10 mouse cellular contexts compared by ENCODE assay signal in genomic region chr19:56115552-56116284, GRCm38 (mm10).
A peak's percentile ranks its signal among the peaks of the same experiment; 100 is the strongest.
DNase-seq lines count a peak whose midpoint lies in the region; ATAC-seq lines count a peak whose summit lies in the region.
"Had no signal": no experiment of that assay in that cellular context is flagged by ENCODE, and none has a peak within 500 bp of the region (broad histone marks: within the 10 kb centered on the region; RNA-seq: fewer than 3 reads in every experiment).

No protein-coding gene starts in this region.

- peak overlapping the region; percentile 22; the same call in 1 of the 2 replicates for H3K4me2 ChIP-seq in midbrain, embryonic 12.5 days (replicated peaks)
- H3K4me2 ChIP-seq in midbrain, embryonic 13.5 days (replicated peaks): no peak overlapping the region
- H3K4me2 ChIP-seq in heart, embryonic 15.5 days: peak overlapping the region; percentile 26
- H3K4me2 ChIP-seq in stomach, embryonic 15.5 days: 0 out of 2 replicates have a peak overlapping the region, but pooled peaks have one; percentile 19
- H3K4me2 ChIP-seq: hindbrain, embryonic 13.5 days had no signal

- H3K9me3 ChIP-seq in midbrain, embryonic 12.5 days: peaks cover 9% of the 10 kb centered on the region; the same call in 1 of the 2 replicates
- H3K9me3 ChIP-seq in midbrain, embryonic 13.5 days: peaks cover 11% of the 10 kb centered on the region; the same call in 1 of the 2 replicates
- H3K9me3 ChIP-seq in heart, embryonic 15.5 days (replicated peaks): no peaks in the 10 kb centered on the region
- H3K9me3 ChIP-seq in stomach, embryonic 15.5 days: no peaks in the 10 kb centered on the region

- no peak overlapping the region for H3K27ac ChIP-seq in midbrain, embryonic 12.5 days (replicated peaks)
- H3K27ac ChIP-seq in midbrain, embryonic 13.5 days: no peak overlapping the region
- H3K27ac ChIP-seq in heart, embryonic 15.5 days: peak overlapping the region; percentile 43; the same call in 1 of the 2 replicates
- peak overlapping the region; percentile 87 for H3K27ac ChIP-seq in stomach, embryonic 15.5 days
- H3K27ac ChIP-seq: hindbrain, embryonic 13.5 days had no signal

- 17% methylated on average over 12 of the region's 15 CpGs for WGBS in midbrain, embryonic 12.5 days
- WGBS in midbrain, embryonic 13.5 days: 19% methylated on average over 9 of the region's 15 CpGs
- 17% methylated on average over 15 of the region's 15 CpGs for WGBS in heart, embryonic 15.5 days
- WGBS in stomach, embryonic 15.5 days: 15% methylated on average over 10 of the region's 15 CpGs

- H3K4me3 ChIP-seq in midbrain, embryonic 12.5 days: no peak overlapping the region
- no peak overlapping the region for H3K4me3 ChIP-seq in midbrain, embryonic 13.5 days (replicated peaks)
- H3K4me3 ChIP-seq in heart, embryonic 15.5 days: no peak overlapping the region
- no peak overlapping the region for H3K4me3 ChIP-seq in stomach, embryonic 15.5 days (replicated peaks)
- H3K4me3 ChIP-seq: hindbrain, embryonic 13.5 days had no signal

- H3K9ac ChIP-seq in midbrain, embryonic 12.5 days (replicated peaks): no peak overlapping the region
- no peak overlapping the region for H3K9ac ChIP-seq in midbrain, embryonic 13.5 days (replicated peaks)
- H3K9ac ChIP-seq in heart, embryonic 15.5 days: no peak overlapping the region
- H3K9ac ChIP-seq in stomach, embryonic 15.5 days: no peak overlapping the region
- H3K9ac ChIP-seq: hindbrain, embryonic 13.5 days had no signal

- DNase-seq in gastrocnemius, adult 18-20 months (ENCODE audit: low spot score): peak; percentile 25
- no peak for DNase-seq in gastrocnemius, postnatal 10 days
- no peak for DNase-seq in thymus, postnatal 10 days (ENCODE audit: low spot score in 2 of 2)
- DNase-seq in layer of hippocampus, adult 8-10 months (ENCODE audit: low spot score in 2 of 2): no peak
- DNase-seq: B cell, adult 2 months had no signal

- H3K4me1 ChIP-seq in midbrain, embryonic 12.5 days: peaks cover 9% of the 10 kb centered on the region
- H3K4me1 ChIP-seq in midbrain, embryonic 13.5 days (replicated peaks): peaks cover 12% of the 10 kb centered on the region
- H3K4me1 ChIP-seq in heart, embryonic 15.5 days (replicated peaks): peaks cover 18% of the 10 kb centered on the region
- peaks cover 9% of the 10 kb centered on the region; the same call in 1 of the 2 replicates for H3K4me1 ChIP-seq in stomach, embryonic 15.5 days

- ATAC-seq in midbrain, embryonic 12.5 days (ENCODE audit: low FRiP score, low read depth): no peak
- no peak for ATAC-seq in midbrain, embryonic 13.5 days
- 0 out of 2 replicates have a peak, but pooled peaks have one; percentile 10 for ATAC-seq in heart, embryonic 15.5 days (replicated peaks; ENCODE audit: insufficient number of reproducible peaks, insufficient read depth, low FRiP score, low read depth)
- ATAC-seq in stomach, embryonic 15.5 days (ENCODE audit: insufficient read depth, low FRiP score, low read depth): no peak; the same call in 1 of the 2 replicates

- H3K36me3 ChIP-seq in midbrain, embryonic 12.5 days: no peaks in the 10 kb centered on the region
- H3K36me3 ChIP-seq in midbrain, embryonic 13.5 days: no peaks in the 10 kb centered on the region
- no peaks in the 10 kb centered on the region for H3K36me3 ChIP-seq in heart, embryonic 15.5 days
- no peaks in the 10 kb centered on the region for H3K36me3 ChIP-seq in stomach, embryonic 15.5 days
- H3K36me3 ChIP-seq: hindbrain, embryonic 13.5 days had no signal

- no peaks in the 10 kb centered on the region; the same call in 1 of the 2 replicates for H3K27me3 ChIP-seq in midbrain, embryonic 12.5 days
- no peaks in the 10 kb centered on the region; the same call in 1 of the 2 replicates for H3K27me3 ChIP-seq in midbrain, embryonic 13.5 days
- H3K27me3 ChIP-seq in heart, embryonic 15.5 days: peaks cover 3% of the 10 kb centered on the region; the same call in 1 of the 2 replicates
- no peaks in the 10 kb centered on the region for H3K27me3 ChIP-seq in stomach, embryonic 15.5 days (replicated peaks)

Comparison
In these comparisons a context has a peak if more than half of its experiments do, and no peak if none do; other contexts are left out.
1. H3K27ac ChIP-seq: peak in heart, embryonic 15.5 days (single experiment) and stomach, embryonic 15.5 days (single experiment); none in midbrain, embryonic 12.5 days (single experiment) and midbrain, embryonic 13.5 days (single experiment).